Mouse (Mus musculus): ENCODE results near the gene Gm20388. TPM values are rescaled to one million over a fixed set of nuclear protein-coding genes. Genes with fewer than 3 reads are reported as not detected.
A peak's percentile ranks its signal among the peaks of the same experiment; 100 is the strongest.

Gene Gm20388
- polyA plus RNA-seq, 1 experiment from 2014 or later, result not detected

GRCm38 (mm10) chr8:122240241-122241026, 2329.8 kb downstream of the Gm20388 start:
- 79% methylated on average over 16 of the region's 16 CpGs for whole genome bisulfite sequencing
- no peak overlapping the region for H3K4me2 ChIP-seq (replicated peaks)
- DNase-seq (ENCODE audit: low spot score), result no peak

GRCm38 (mm10) chr8:122243310-122243709, 2332.7 kb downstream of the Gm20388 start:
- H3K4me2 ChIP-seq (replicated peaks), result no peak overlapping the region
- H3K4me1 ChIP-seq (replicated peaks; ENCODE audit: control insufficient read depth, insufficient read depth, low read length), result no peaks in the 10 kb centered on the region
- ATAC-seq (ENCODE audit: low FRiP score), result no peak
- no peak for DNase-seq (ENCODE audit: low spot score)
- WGBS, result 63% methylated on average over 4 of the region's 4 CpGs
- no peaks in the 10 kb centered on the region for H3K9me3 ChIP-seq (ENCODE audit: control insufficient read depth, low read length)
- no peak overlapping the region for H3K9ac ChIP-seq
- H3K36me3 ChIP-seq (replicated peaks; ENCODE audit: control insufficient read depth, insufficient read depth), result no peaks in the 10 kb centered on the region
- no peak overlapping the region for H3K27ac ChIP-seq
- H3K4me3 ChIP-seq (replicated peaks; ENCODE audit: low read length), result no peak overlapping the region
- no peaks in the 10 kb centered on the region for H3K27me3 ChIP-seq (ENCODE audit: control insufficient read depth, insufficient read depth, low read length)

More at GRCm38 (mm10) chr8:122240241-122241026, 2329.8 kb downstream of the Gm20388 start:
- H3K4me1 ChIP-seq (replicated peaks; ENCODE audit: control insufficient read depth, insufficient read depth, low read length), result no peaks in the 10 kb centered on the region
- H3K27ac ChIP-seq, result no peak overlapping the region
- no peaks in the 10 kb centered on the region for H3K36me3 ChIP-seq (replicated peaks; ENCODE audit: control insufficient read depth, insufficient read depth)
- H3K4me3 ChIP-seq (replicated peaks; ENCODE audit: low read length), result no peak overlapping the region
- H3K9me3 ChIP-seq (ENCODE audit: control insufficient read depth, low read length), result no peaks in the 10 kb centered on the region
- ATAC-seq (ENCODE audit: low FRiP score), result no peak
- H3K9ac ChIP-seq, result no peak overlapping the region
- no peaks in the 10 kb centered on the region for H3K27me3 ChIP-seq (ENCODE audit: control insufficient read depth, insufficient read depth, low read length)

GRCm38 (mm10) chr8:122245161-122245560, 2334.5 kb downstream of the Gm20388 start:
- ATAC-seq (ENCODE audit: low FRiP score) (no peak), DNase-seq (ENCODE audit: low spot score) (no peak)
- 72% methylated on average over 6 of the region's 6 CpGs for WGBS
- H3K9me3 ChIP-seq (ENCODE audit: control insufficient read depth, low read length), result no peaks in the 10 kb centered on the region
- H3K27ac ChIP-seq, result no peak overlapping the region
- no peaks in the 10 kb centered on the region for H3K27me3 ChIP-seq (ENCODE audit: control insufficient read depth, insufficient read depth, low read length)
- no peak overlapping the region for H3K9ac ChIP-seq
- H3K4me3 ChIP-seq (replicated peaks; ENCODE audit: low read length), result no peak overlapping the region
- no peaks in the 10 kb centered on the region for H3K36me3 ChIP-seq (replicated peaks; ENCODE audit: control insufficient read depth, insufficient read depth)
- no peaks in the 10 kb centered on the region for H3K4me1 ChIP-seq (replicated peaks; ENCODE audit: control insufficient read depth, insufficient read depth, low read length)
- H3K4me2 ChIP-seq (replicated peaks), result no peak overlapping the region

DNA sequence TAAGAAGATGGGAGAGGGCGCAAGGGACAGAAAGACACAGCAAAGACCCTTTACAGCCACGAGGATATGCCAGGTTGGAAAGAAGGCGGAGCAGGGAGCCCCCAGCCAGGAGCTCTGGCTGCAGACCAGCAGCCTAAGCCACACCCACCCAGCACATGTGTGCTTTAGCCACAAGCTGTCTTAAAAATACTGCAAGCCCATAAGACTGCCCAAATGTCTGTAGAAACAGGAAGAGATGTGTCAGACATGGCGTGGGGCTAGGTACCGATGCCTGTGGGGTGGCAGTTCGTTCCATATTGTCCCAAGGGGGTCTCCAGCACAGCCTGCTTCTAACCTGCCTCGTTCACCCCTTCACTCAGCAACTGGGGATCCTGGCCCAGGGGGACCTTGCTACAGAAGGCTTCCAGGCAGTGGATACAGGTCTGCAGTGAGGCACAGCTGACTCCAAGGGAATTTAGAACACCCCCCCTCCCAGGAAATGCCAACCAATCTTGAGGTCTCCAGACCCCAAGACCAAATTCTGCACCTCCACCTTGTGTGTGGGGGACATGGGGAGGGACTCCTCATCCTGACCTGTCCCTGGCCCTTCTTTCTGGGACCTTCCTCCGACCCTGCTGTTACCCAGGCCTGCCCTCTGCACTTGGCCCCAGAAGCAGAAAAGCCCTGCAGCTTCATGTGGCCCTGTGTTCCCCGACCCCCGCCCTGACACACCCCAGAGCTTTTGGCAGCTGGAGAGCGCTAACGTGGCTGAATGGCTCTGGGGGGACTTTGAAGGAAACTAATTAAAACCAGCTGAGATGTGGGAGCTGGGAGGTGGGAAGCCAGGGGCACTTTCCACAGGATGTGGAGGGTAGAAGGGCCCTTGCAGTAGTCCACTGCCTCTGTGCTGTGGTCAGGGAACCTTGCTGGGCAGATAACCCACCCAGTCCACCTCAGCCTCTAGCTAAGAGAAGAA, 2335.9 kb downstream of the Gm20388 start:
- no peak for DNase-seq (ENCODE audit: low spot score)
- no peaks in the 10 kb centered on the region for H3K36me3 ChIP-seq (replicated peaks; ENCODE audit: control insufficient read depth, insufficient read depth)

GRCm38 (mm10) chr8:122251739-122252138, 2341.1 kb downstream of the Gm20388 start:
- Histone ChIP-seq H3K4me1 (replicated peaks; ENCODE audit: control insufficient read depth, insufficient read depth, low read length) (no peaks in the 10 kb centered on the region), H3K9ac (no peak overlapping the region), H3K4me2 (replicated peaks) (no peak overlapping the region), H3K27me3 (ENCODE audit: control insufficient read depth, insufficient read depth, low read length) (no peaks in the 10 kb centered on the region), H3K9me3 (ENCODE audit: control insufficient read depth, low read length) (no peaks in the 10 kb centered on the region), H3K27ac (no peak overlapping the region), H3K36me3 (replicated peaks; ENCODE audit: control insufficient read depth, insufficient read depth) (no peaks in the 10 kb centered on the region), H3K4me3 (replicated peaks; ENCODE audit: low read length) (no peak overlapping the region)
- 82% methylated on average over 1 of the region's 1 CpGs for WGBS
- ATAC-seq (ENCODE audit: low FRiP score) (no peak), DNase-seq (ENCODE audit: low spot score) (no peak)

More for the DNA sequence above, 2335.9 kb downstream of the Gm20388 start:
- Histone ChIP-seq H3K9ac (no peak overlapping the region), H3K9me3 (ENCODE audit: control insufficient read depth, low read length) (no peaks in the 10 kb centered on the region), H3K4me3 (replicated peaks; ENCODE audit: low read length) (no peak overlapping the region), H3K4me2 (replicated peaks) (no peak overlapping the region), H3K27me3 (ENCODE audit: control insufficient read depth, insufficient read depth, low read length) (no peaks in the 10 kb centered on the region), H3K4me1 (replicated peaks; ENCODE audit: control insufficient read depth, insufficient read depth, low read length) (no peaks in the 10 kb centered on the region), H3K27ac (no peak overlapping the region)
- 44% methylated on average over 12 of the region's 12 CpGs for WGBS
- ATAC-seq (ENCODE audit: low FRiP score), result no peak

DNA sequence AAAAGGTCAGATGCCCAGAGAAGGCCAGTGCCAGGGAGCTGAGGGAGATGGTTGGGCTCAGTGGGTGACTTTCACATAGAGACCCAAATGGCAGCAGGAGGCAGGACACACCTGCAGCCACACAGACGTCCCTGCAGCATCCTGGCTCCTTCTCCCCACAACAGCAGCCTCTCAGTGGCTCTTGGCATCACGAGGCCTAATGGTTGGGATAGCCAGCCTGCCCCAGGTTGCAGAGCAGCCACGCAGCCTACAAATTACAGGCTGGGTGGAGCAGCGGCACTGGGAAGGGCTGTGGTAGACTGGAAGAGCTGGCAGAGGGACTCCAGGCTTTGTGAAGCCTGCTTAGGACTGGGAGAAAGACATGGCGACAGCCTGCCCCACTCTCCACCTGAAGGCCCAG, 2341.7 kb downstream of the Gm20388 start:
- Histone ChIP-seq H3K36me3 (replicated peaks; ENCODE audit: control insufficient read depth, insufficient read depth) (no peaks in the 10 kb centered on the region), H3K4me3 (replicated peaks; ENCODE audit: low read length) (no peak overlapping the region), H3K4me1 (replicated peaks; ENCODE audit: control insufficient read depth, insufficient read depth, low read length) (no peaks in the 10 kb centered on the region), H3K4me2 (replicated peaks) (no peak overlapping the region), H3K27me3 (ENCODE audit: control insufficient read depth, insufficient read depth, low read length) (no peaks in the 10 kb centered on the region), H3K9ac (no peak overlapping the region), H3K9me3 (ENCODE audit: control insufficient read depth, low read length) (no peaks in the 10 kb centered on the region), H3K27ac (no peak overlapping the region)
- 66% methylated on average over 5 of the region's 5 CpGs for WGBS
- DNase-seq (ENCODE audit: low spot score) (no peak), ATAC-seq (ENCODE audit: low FRiP score) (no peak)

DNA sequence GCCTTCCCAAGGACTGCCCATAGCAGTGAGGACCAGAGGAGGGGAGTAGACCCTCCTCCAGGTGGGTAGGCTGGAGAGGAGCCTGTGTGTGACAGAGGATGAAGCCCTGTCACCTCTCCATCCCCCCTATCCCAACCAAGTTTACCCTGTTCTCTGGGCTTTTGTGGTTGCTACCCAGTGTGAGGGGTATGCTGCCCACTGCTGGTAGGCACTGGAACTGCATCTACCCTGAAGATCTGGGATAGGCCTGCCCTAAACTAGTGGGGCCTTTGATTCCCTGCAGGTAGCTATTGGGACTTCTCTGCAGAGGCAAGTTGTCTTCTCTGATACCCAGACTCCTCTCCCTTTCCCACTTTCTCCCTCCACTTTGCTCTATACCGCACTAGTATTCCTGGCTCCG, 2348.7 kb downstream of the Gm20388 start:
- H3K4me1 ChIP-seq (replicated peaks; ENCODE audit: control insufficient read depth, insufficient read depth, low read length), result no peaks in the 10 kb centered on the region
- no peaks in the 10 kb centered on the region for H3K27me3 ChIP-seq (ENCODE audit: control insufficient read depth, insufficient read depth, low read length)
- H3K36me3 ChIP-seq (replicated peaks; ENCODE audit: control insufficient read depth, insufficient read depth), result no peaks in the 10 kb centered on the region
- ATAC-seq (ENCODE audit: low FRiP score), result 0 out of 2 replicates have a peak, but pooled peaks have one; percentile 19
- no peak overlapping the region for H3K4me2 ChIP-seq (replicated peaks)
- no peak overlapping the region for H3K4me3 ChIP-seq (replicated peaks; ENCODE audit: low read length)
- no peak overlapping the region for H3K9ac ChIP-seq
- 63% methylated on average over 2 of the region's 2 CpGs for WGBS
- peak; percentile 72 for DNase-seq (ENCODE audit: low spot score)
- no peaks in the 10 kb centered on the region for H3K9me3 ChIP-seq (ENCODE audit: control insufficient read depth, low read length)
- no peak overlapping the region for H3K27ac ChIP-seq

DNA sequence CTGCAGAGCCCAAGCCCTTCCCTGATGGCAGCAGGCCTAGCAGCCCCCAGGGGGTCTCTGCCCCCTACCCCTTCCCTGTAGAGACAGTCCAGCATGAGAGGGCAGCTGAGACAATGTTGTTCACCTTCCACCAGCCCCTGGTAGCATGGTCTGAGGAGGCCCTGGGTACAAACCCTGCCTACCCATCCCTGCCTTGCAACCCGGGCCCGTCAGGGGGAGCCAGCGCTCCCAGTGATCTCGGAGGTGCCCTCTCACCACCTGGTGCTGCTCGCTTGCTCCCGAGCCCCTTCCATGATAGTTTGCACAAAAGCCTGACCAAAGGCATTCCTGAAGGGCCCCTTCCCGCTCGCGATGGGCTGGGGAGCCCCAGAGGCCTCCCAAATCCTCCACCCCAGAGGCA, 2350.1 kb downstream of the Gm20388 start:
- H3K27me3 ChIP-seq (ENCODE audit: control insufficient read depth, insufficient read depth, low read length), result no peaks in the 10 kb centered on the region
- no peak for DNase-seq (ENCODE audit: low spot score)
- no peak overlapping the region for H3K4me2 ChIP-seq (replicated peaks)
- H3K9me3 ChIP-seq (ENCODE audit: control insufficient read depth, low read length), result no peaks in the 10 kb centered on the region
- ATAC-seq (ENCODE audit: low FRiP score), result no peak
- H3K4me1 ChIP-seq (replicated peaks; ENCODE audit: control insufficient read depth, insufficient read depth, low read length), result no peaks in the 10 kb centered on the region
- no peak overlapping the region for H3K27ac ChIP-seq
- H3K36me3 ChIP-seq (replicated peaks; ENCODE audit: control insufficient read depth, insufficient read depth), result no peaks in the 10 kb centered on the region
- no peak overlapping the region for H3K4me3 ChIP-seq (replicated peaks; ENCODE audit: low read length)
- H3K9ac ChIP-seq, result no peak overlapping the region
- 49% methylated on average over 9 of the region's 9 CpGs for WGBS

DNA sequence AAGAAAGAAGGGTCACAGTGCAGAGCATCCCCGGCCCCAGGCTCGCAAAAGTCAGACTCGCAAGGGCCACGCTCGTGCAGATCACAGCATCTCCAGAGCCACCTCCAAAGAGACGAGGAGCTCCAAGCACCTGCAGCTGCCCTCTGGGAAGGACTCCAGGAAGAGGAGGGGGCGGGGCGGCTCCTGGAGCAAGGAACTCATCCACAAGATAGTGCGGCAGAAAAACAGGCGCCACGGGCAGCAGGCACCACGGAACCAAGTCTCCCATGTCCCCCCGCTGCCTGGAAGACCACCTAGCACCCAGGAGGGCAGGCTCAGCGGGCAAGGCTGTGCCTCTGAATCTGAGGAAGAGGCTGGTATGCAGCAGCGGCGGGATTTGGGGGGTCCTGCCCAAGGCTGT, 2352.2 kb downstream of the Gm20388 start:
- WGBS, result 74% methylated on average over 16 of the region's 16 CpGs
- Histone ChIP-seq H3K9me3 (ENCODE audit: control insufficient read depth, low read length) (no peaks in the 10 kb centered on the region), H3K9ac (no peak overlapping the region), H3K36me3 (replicated peaks; ENCODE audit: control insufficient read depth, insufficient read depth) (no peaks in the 10 kb centered on the region), H3K27me3 (ENCODE audit: control insufficient read depth, insufficient read depth, low read length) (no peaks in the 10 kb centered on the region), H3K4me1 (replicated peaks; ENCODE audit: control insufficient read depth, insufficient read depth, low read length) (no peaks in the 10 kb centered on the region), H3K4me3 (replicated peaks; ENCODE audit: low read length) (no peak overlapping the region), H3K27ac (no peak overlapping the region), H3K4me2 (replicated peaks) (no peak overlapping the region)
- ATAC-seq (ENCODE audit: low FRiP score) (no peak), DNase-seq (ENCODE audit: low spot score) (no peak)
